Mouse (Mus musculus) embryonic facial prominence, embryonic 15.5 days (tissue): ENCODE data around the gene Gm17651. TPM values are rescaled to one million over a fixed set of nuclear protein-coding genes. Genes with fewer than 3 reads are reported as not detected.

Experiments used
- ATAC-seq: fragments of 200-750 bp; cut with Nextera tagmentation; 2 replicates; pipeline ENCODE4 v1.8.0; 2017; ENCODE audit warnings: low read depth, moderate TSS enrichment; ENCODE audit not compliant: insufficient number of reproducible peaks, low FRiP score, low TSS enrichment
- H3K27ac ChIP-seq: fragments of 300-500 bp; sonication (generic); replicated peaks from 2 replicates; pipeline ENCODE4 v1.5.1; 2015; ENCODE audit warnings: mild to moderate bottlenecking, inconsistent platforms
- H3K27me3 ChIP-seq: fragments of 300-500 bp; sonication (generic); 2 replicates; pipeline ENCODE4 v1.6.1; 2015; ENCODE audit warnings: inconsistent platforms
- H3K36me3 ChIP-seq: fragments of 300-500 bp; sonication (generic); 2 replicates; pipeline ENCODE4 v1.6.1; 2015; ENCODE audit warnings: mild to moderate bottlenecking, inconsistent platforms
- H3K4me1 ChIP-seq: fragments of 300-500 bp; sonication (generic); 2 replicates; pipeline ENCODE4 v1.6.1; 2015; ENCODE audit warnings: inconsistent platforms
- H3K4me2 ChIP-seq: fragments of 300-500 bp; sonication (generic); replicated peaks from 2 replicates; pipeline ENCODE4 v1.6.1; 2015; ENCODE audit warnings: mild to moderate bottlenecking, inconsistent platforms
- H3K4me3 ChIP-seq: fragments of 300-500 bp; sonication (generic); replicated peaks from 2 replicates; pipeline ENCODE4 v1.5.1; 2015; ENCODE audit warnings: mild to moderate bottlenecking, inconsistent platforms
- H3K9ac ChIP-seq: fragments of 300-500 bp; sonication (generic); 2 replicates; pipeline ENCODE4 v1.6.1; 2015; ENCODE audit warnings: inconsistent platforms
- H3K9me3 ChIP-seq: fragments of 300-500 bp; sonication (generic); replicated peaks from 2 replicates; pipeline ENCODE4 v1.6.1; 2016; ENCODE audit warnings: inconsistent platforms
- WGBS: fragments of 180-500 bp; shearing (Covaris S2); methylation state at CpG from one replicate; pipeline ENCODE4 v1.1.7; 2015; 5-methylcytosine and 5-hydroxymethylcytosine counted together
- polyA plus RNA-seq: library from polyadenylated mRNA; unstranded; fragments of >200 nt; fragmentation: Nextera tagmentation; extraction: Ambion mirVana; gene quantifications from 2 replicates; pipeline ENCODE4 v1.2.1, GENCODE M21; 2015

Gm17651 gene
- polyA plus RNA-seq = not detected in 2 replicates

GRCm38 (mm10) chr3:97674644-97675110 is at the start of gene Gm17651:
Gene Gm17651 (minus strand): TSS chr3:97674694.
- ATAC-seq = no peak
- Histone ChIP-seq H3K27me3 (no peaks in the 10 kb centered on the region), H3K4me2 (no peak within 1 kb of the TSS), H3K36me3 (peaks cover 11% of the 10 kb centered on the region), H3K4me3 (no peak within 1 kb of the TSS), H3K4me1 (no peaks in the 10 kb centered on the region), H3K9ac (no peak within 1 kb of the TSS), H3K27ac (no peak within 1 kb of the TSS), H3K9me3 (no peaks in the 10 kb centered on the region)
- WGBS = 88% methylated on average over 7 of the region's 7 CpGs

GRCm38 (mm10) chr3:97719116-97719515 is 44.6 kb upstream of the Gm17651 start:
- Histone ChIP-seq H3K4me3 (no peak overlapping the region), H3K36me3 (no peaks in the 10 kb centered on the region), H3K9ac (no peak overlapping the region), H3K9me3 (no peaks in the 10 kb centered on the region), H3K27me3 (no peaks in the 10 kb centered on the region), H3K4me1 (no peaks in the 10 kb centered on the region), H3K27ac (no peak overlapping the region), H3K4me2 (no peak overlapping the region)
- 81% methylated on average over 9 of the region's 9 CpGs for WGBS
- no peak for ATAC-seq

- H3K9me3 ChIP-seq = no peaks in the 10 kb centered on the region
- no peak for ATAC-seq
- H3K4me3 ChIP-seq = no peak overlapping the region
- H3K27me3 ChIP-seq = no peaks in the 10 kb centered on the region
- H3K4me1 ChIP-seq = no peaks in the 10 kb centered on the region
- H3K9ac ChIP-seq = no peak overlapping the region
- H3K4me2 ChIP-seq = no peak overlapping the region
- H3K36me3 ChIP-seq = no peaks in the 10 kb centered on the region
- WGBS = 77% methylated on average over 1 of the region's 1 CpGs
- no peak overlapping the region for H3K27ac ChIP-seq
Observed at GRCm38 (mm10) chr3:97715922-97716321, 41.4 kb upstream of the Gm17651 start.

GRCm38 (mm10) chr3:97710881-97711280 is 36.4 kb upstream of the Gm17651 start:
- H3K36me3 ChIP-seq = no peaks in the 10 kb centered on the region
- no peaks in the 10 kb centered on the region for H3K4me1 ChIP-seq
- no peak overlapping the region for H3K4me2 ChIP-seq
- no peak overlapping the region for H3K27ac ChIP-seq
- H3K27me3 ChIP-seq = no peaks in the 10 kb centered on the region
- H3K4me3 ChIP-seq = no peak overlapping the region
- H3K9ac ChIP-seq = no peak overlapping the region
- WGBS = 61% methylated on average over 5 of the region's 5 CpGs
- ATAC-seq = no peak
- H3K9me3 ChIP-seq = no peaks in the 10 kb centered on the region

GRCm38 (mm10) chr3:97710134-97710533 is 35.6 kb upstream of the Gm17651 start:
- Histone ChIP-seq H3K9ac (no peak overlapping the region), H3K27ac (no peak overlapping the region), H3K9me3 (no peaks in the 10 kb centered on the region), H3K36me3 (no peaks in the 10 kb centered on the region), H3K27me3 (no peaks in the 10 kb centered on the region), H3K4me2 (no peak overlapping the region), H3K4me3 (no peak overlapping the region), H3K4me1 (no peaks in the 10 kb centered on the region)
- ATAC-seq = no peak
- WGBS = 91% methylated on average over 11 of the region's 11 CpGs

- WGBS = 85% methylated on average over 4 of the region's 4 CpGs
- Histone ChIP-seq H3K4me2 (no peak overlapping the region), H3K9ac (no peak overlapping the region), H3K4me3 (no peak overlapping the region), H3K36me3 (no peaks in the 10 kb centered on the region), H3K4me1 (no peaks in the 10 kb centered on the region), H3K9me3 (no peaks in the 10 kb centered on the region), H3K27me3 (no peaks in the 10 kb centered on the region), H3K27ac (no peak overlapping the region)
- ATAC-seq = no peak
Observed at GRCm38 (mm10) chr3:97706561-97706960, 32.1 kb upstream of the Gm17651 start.

GRCm38 (mm10) chr3:97705508-97705907 is 31.0 kb upstream of the Gm17651 start:
- no peaks in the 10 kb centered on the region for H3K9me3 ChIP-seq
- no peak overlapping the region for H3K4me2 ChIP-seq
- no peaks in the 10 kb centered on the region for H3K4me1 ChIP-seq
- 83% methylated on average over 3 of the region's 3 CpGs for WGBS
- no peak for ATAC-seq
- H3K27ac ChIP-seq = no peak overlapping the region
- H3K9ac ChIP-seq = no peak overlapping the region
- no peaks in the 10 kb centered on the region for H3K27me3 ChIP-seq
- H3K36me3 ChIP-seq = no peaks in the 10 kb centered on the region
- H3K4me3 ChIP-seq = no peak overlapping the region

- H3K36me3 ChIP-seq = no peaks in the 10 kb centered on the region
- H3K27ac ChIP-seq = no peak overlapping the region
- ATAC-seq = no peak
- H3K4me1 ChIP-seq = no peaks in the 10 kb centered on the region
- no peak overlapping the region for H3K4me3 ChIP-seq
- H3K4me2 ChIP-seq = no peak overlapping the region
- H3K9ac ChIP-seq = no peak overlapping the region
- no peaks in the 10 kb centered on the region for H3K9me3 ChIP-seq
- no peaks in the 10 kb centered on the region for H3K27me3 ChIP-seq
- 90% methylated on average over 11 of the region's 11 CpGs for WGBS
Observed at GRCm38 (mm10) chr3:97702448-97703080, 28.1 kb upstream of the Gm17651 start.

GRCm38 (mm10) chr3:97701198-97701597 is 26.7 kb upstream of the Gm17651 start:
- WGBS = 58% methylated on average over 3 of the region's 3 CpGs
- no peaks in the 10 kb centered on the region for H3K4me1 ChIP-seq
- ATAC-seq = no peak
- H3K27ac ChIP-seq = no peak overlapping the region
- no peak overlapping the region for H3K4me2 ChIP-seq
- H3K9ac ChIP-seq = no peak overlapping the region
- H3K9me3 ChIP-seq = no peaks in the 10 kb centered on the region
- no peaks in the 10 kb centered on the region for H3K27me3 ChIP-seq
- H3K4me3 ChIP-seq = no peak overlapping the region
- no peaks in the 10 kb centered on the region for H3K36me3 ChIP-seq

GRCm38 (mm10) chr3:97699061-97699460 is 24.6 kb upstream of the Gm17651 start:
- no peaks in the 10 kb centered on the region for H3K9me3 ChIP-seq
- no peak overlapping the region for H3K4me2 ChIP-seq
- WGBS = 68% methylated on average over 3 of the region's 3 CpGs
- no peaks in the 10 kb centered on the region for H3K27me3 ChIP-seq
- no peak overlapping the region for H3K27ac ChIP-seq
- H3K4me1 ChIP-seq = no peaks in the 10 kb centered on the region
- H3K36me3 ChIP-seq = no peaks in the 10 kb centered on the region
- no peak overlapping the region for H3K9ac ChIP-seq
- no peak for ATAC-seq
- no peak overlapping the region for H3K4me3 ChIP-seq

- no peak for ATAC-seq
- Histone ChIP-seq H3K36me3 (no peaks in the 10 kb centered on the region), H3K4me2 (no peak overlapping the region), H3K27ac (no peak overlapping the region), H3K9ac (no peak overlapping the region), H3K4me3 (no peak overlapping the region), H3K9me3 (no peaks in the 10 kb centered on the region), H3K27me3 (no peaks in the 10 kb centered on the region), H3K4me1 (no peaks in the 10 kb centered on the region)
- 47% methylated on average over 9 of the region's 9 CpGs for WGBS
Observed at GRCm38 (mm10) chr3:97697291-97697690, 22.8 kb upstream of the Gm17651 start.

GRCm38 (mm10) chr3:97696866-97697265 is 22.4 kb upstream of the Gm17651 start:
- H3K36me3 ChIP-seq = no peaks in the 10 kb centered on the region
- H3K27ac ChIP-seq = no peak overlapping the region
- H3K4me3 ChIP-seq = no peak overlapping the region
- no peaks in the 10 kb centered on the region for H3K4me1 ChIP-seq
- no peaks in the 10 kb centered on the region for H3K27me3 ChIP-seq
- 77% methylated on average over 9 of the region's 9 CpGs for WGBS
- ATAC-seq = no peak
- no peak overlapping the region for H3K9ac ChIP-seq
- no peaks in the 10 kb centered on the region for H3K9me3 ChIP-seq
- no peak overlapping the region for H3K4me2 ChIP-seq
